Mouse (Mus musculus) brain, embryonic 14.5 days (tissue): ENCODE measurements around the gene Psg20.

Experiments used
- CTCF ChIP-seq: fragments of 200-500 bp; IDR thresholded peaks from 2 replicates; pipeline ENCODE4 v1.5.1; 2012; ENCODE audit warnings: inconsistent platforms, mild to moderate bottlenecking, moderate library complexity, borderline replicate concordance; ENCODE audit not compliant: insufficient read depth, insufficient read length; ENCODE audit errors: extremely low read depth
- POLR2A ChIP-seq: fragments of 200-500 bp; IDR thresholded peaks from 2 replicates; pipeline ENCODE4 v1.6.1; 2012; ENCODE audit warnings: mild to moderate bottlenecking, inconsistent platforms, borderline replicate concordance; ENCODE audit not compliant: poor library complexity, insufficient read depth, insufficient read length, severe bottlenecking; ENCODE audit errors: extremely low read depth

GRCm38 (mm10) chr7:18728391-18728790 lies 42.4 kb upstream of the Psg20 start:
- TF ChIP-seq CTCF (no peak), POLR2A (no peak)
